Mouse (Mus musculus): ENCODE measurements at regions not wholly inside any gene's neighbourhood (a gene's known extent, or its start where the extent isn't known, plus 50 kb on each side); places are given as distances from the start of the nearest gene placed in this dataset.
"Not testable (repeated sequence)": the region's sequence is repeated elsewhere in the genome, so short reads cannot be mapped to it uniquely, and the experiment has no call there.

DNA sequence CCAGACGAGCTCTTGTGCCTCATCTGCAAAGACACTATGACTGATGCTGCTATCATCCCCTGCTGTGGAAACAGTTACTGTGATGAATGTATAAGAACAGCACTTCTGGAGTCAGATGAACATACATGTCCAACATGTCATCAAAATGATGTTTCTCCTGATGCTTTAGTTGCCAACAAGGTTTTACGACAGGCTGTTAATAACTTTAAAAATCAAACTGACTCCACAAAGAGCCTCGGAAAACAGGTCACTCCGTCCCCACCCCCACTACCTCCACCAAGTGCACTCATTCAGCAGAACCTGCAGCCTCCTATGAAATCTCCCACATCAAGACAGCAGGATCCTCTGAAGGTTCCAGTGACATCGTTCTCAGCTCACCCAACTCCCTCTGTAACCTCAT, 172.0 kb upstream of the Tmc3 start:
- not testable (repeated sequence) for TF ChIP-seq CTCF, EP300 (IDR thresholded peaks at IDR 0.05)
